Mouse (Mus musculus) c-Kit-positive CD71-positive TER-119-negative erythroid progenitor cells, embryonic 14.5 days (primary cell): Measurements from ENCODE around the gene Gpr162.
A peak's percentile ranks its signal among the peaks of the same experiment; 100 is the strongest.
"Not testable (repeated sequence)": the region's sequence is repeated elsewhere in the genome, so short reads cannot be mapped to it uniquely, and the experiment has no call there.

Experiments used
- DNase-seq: peaks from one replicate; pipeline ENCODE4 v3.0.0-alpha.2; 2013; ENCODE audit warnings: low read depth

Gene Gpr162

DNA sequence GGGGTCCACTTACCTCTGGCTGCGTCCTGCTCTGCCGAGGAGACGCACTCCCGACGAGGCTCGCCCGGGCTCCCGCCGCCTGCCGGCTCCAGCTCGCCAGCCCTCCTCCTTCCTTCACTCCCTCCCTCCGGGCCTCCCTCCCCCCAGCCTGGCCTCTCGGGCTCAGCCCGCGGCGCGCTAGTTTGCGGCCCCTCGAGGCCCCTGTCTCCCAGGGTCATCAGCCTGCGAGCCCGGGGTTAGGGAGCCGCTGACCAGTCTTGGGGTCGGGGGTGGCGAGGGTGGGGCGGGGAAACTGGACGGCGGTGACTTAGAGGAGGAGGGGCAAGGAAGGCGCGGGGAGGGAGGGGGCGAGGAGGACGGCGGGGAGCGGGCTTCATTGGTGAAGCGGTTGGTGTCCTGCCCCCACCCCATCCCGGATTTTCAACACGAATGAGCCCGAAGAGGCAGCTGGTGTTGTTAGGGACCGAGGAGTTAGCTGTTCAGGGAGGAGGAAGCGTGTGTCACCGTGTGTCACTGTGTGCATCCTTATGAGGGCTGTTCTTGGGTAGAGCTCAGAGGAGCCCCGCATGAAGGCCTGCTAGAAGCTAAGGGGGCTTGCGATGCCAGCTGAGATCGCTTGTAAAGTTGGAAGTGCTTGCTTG lies at the start of gene Gpr162:
Gene Gpr162 (minus strand): TSS at position 326 of the 641 bp plus-strand sequence.
- no peak for DNase-seq

- DNase-seq = no peak
Measured at GRCm38 (mm10) chr6:124913214-124913613, 49.4 kb upstream of the Gpr162 start.

- no peak for DNase-seq
Measured at GRCm38 (mm10) chr6:124911533-124912218, 47.9 kb upstream of the Gpr162 start, which contains the start of gene Lag3. TSS of gene Lag3 (minus strand) at chr6:124911705.

DNA sequence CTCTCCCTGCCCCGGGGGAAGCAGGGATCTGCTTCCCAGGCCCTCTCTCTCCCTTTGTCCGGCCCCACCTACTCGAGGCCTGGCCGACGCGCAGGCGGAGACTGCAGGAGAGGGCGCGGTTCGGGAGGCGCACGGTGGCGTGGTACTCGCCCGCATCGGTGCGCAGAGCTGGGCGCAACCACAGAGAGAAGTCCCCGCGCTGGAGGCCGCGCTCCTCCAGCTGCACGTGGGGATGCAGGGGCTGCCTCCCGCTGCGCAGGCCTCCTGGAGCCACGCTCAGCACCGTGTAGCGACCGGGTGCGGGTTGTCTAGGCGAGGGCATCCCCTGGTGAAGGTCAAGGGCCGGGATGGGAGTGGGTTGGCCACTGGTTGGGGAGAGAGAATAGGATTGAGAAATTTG lies 46.2 kb upstream of the Gpr162 start:
- no peak for DNase-seq

- no peak for DNase-seq
Measured at GRCm38 (mm10) chr6:124907767-124908166, 44.0 kb upstream of the Gpr162 start.

DNA sequence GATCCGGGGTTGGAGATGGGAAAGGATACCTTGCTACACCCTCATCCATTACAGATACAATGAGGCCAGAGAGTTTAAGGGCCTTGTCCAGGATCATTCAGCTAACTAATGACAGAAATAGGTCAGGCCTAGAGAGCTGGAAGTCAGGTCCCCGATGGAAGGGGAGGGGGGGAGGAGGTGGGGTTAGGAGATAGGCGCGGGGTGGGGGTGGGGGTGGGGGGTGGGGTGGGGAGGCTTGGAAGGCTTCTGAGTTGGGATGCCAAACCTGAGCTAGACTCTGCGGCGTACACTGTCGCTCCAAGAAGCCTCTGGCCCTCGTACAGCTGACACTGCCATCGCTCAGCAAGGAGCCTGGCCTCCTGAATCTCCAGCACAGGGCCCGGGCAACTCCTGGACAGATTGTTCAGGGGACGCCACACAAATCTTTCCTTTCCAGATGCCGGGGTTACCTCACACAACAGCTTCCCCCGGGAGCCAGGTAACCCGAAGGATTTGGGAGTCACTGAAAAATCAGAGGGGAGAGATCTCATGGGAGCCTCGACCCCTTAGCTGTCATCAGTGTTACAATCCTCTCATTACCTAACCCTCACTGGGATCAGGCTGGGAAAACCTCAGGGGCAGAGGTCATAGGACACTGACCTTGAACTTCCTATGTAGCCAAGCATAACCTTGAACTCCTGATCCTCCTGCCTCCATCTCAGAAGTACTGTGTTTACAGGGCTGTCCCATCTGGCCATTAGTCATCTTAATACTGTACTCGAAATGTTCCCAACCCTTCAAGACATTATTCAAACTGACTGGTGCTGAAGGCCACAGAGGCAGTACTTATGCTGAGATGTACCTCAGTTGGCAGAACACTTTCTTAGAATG lies 41.4 kb upstream of the Gpr162 start:
- no peak for DNase-seq

DNA sequence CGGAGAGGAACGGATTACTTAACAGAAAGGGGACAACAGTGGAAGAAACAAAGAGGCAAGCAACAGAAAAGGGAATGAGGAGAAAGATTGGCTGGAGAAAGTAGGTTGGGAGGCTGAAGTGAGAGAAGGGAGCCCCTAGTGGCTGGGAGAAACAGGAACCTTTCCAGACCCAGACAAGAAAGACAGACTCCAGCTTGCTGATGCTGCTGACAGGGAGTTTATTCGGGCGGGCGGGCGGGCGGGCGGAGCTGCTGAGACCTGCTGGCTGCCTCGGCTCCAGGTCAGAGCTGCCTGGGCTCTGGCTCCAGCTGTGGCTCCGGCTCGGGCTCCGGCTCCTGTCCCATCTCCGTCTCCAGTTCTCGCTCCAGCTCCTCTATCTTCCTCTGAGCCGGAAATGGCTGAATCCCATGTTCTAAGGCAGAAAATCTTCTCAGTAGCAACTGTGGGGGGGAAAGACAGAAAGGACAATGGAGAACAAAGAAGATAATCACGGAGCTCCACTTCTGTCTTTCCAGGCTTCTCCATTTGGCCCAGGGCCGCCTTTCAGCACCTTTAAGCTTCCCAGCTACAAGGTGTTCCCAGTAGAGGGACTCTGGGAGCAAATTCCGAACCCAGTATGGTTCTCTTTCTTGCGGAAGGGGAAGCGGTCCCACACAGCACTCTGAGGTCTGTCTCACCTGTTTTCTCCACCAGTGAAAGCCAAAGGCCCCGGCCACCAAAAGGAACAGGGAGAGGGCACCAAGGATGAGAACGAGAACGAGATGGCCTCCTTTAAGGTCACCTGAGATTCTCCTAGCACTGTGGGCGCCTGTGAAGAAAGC lies 40.6 kb upstream of the Gpr162 start:
- peak; percentile 70 for DNase-seq

DNA sequence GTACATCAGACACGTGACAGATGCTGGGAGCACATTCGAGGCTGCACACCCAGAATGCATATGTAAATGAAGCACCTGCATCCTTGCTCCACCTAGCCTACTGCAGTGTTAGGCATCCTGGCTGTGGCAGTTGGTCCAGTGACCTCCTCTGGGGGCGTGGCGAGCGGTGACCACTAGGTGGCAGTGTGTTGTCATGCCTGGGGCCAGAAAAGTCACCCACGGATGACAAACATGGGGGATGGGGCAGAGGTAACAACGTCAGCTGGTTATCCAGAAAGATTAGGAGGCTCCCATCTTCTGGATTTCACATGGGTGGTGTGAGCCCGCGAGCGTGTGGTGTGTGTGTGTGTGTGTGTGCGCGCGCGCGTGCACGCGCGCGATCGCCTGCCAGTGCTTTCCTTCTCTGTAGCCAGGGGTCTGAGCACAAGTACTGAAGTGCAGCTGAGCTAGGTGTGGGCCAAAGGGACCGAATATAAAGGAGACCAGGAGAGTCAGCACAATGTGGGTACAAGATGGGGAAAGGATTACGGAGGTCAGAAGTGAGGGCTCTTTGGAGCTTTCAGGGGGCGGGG lies 39.9 kb upstream of the Gpr162 start:
- DNase-seq = peak; percentile 88

DNA sequence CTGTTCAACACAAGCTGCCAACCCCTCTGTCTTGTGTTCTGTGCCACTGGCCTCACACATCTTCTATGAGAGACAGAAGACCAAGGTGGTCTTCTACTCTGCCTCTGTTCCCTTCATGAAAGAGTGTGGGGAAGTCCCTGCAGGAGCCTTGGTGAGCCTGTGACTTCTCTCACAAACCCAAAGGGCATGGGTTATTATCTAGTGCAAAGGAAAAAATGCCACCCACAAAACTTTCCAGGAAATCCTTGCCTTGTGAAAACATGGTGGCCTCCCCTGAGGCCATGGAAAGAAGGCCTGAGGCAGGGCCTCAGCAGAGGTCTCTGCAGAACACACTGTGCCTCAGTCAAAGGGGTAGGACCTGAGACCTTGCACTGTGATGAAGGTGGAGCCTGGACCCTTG lies 38.1 kb upstream of the Gpr162 start:
- no peak for DNase-seq

- DNase-seq = no peak
Measured at GRCm38 (mm10) chr6:124900801-124901480, 37.2 kb upstream of the Gpr162 start.

- no peak for DNase-seq
Measured at GRCm38 (mm10) chr6:124900056-124900800, 36.4 kb upstream of the Gpr162 start.

GRCm38 (mm10) chr6:124898359-124898758 lies 34.6 kb upstream of the Gpr162 start:
- no peak for DNase-seq

DNA sequence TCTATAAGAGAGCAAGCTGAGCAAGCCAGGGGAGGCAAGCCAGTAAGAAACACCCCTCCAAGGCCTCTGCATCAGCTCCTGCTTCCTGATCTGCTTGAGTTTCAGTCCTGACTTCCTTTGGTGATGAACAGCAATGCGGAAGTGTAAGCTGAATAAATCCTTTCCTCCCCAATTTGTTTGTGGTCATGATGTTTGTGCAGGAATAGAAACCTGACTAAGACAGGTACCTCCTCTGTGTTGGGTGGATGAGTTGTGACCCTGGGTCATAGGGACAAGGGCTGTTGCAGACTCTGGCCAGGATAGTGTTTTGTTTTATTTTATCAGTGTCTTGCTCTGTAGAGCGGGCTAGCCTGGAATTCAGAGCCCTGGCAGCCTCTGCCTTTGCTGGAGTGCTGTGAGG lies 30.3 kb upstream of the Gpr162 start:
- DNase-seq = not testable (repeated sequence)

GRCm38 (mm10) chr6:124890997-124891396 lies 27.2 kb upstream of the Gpr162 start:
- no peak for DNase-seq

DNA sequence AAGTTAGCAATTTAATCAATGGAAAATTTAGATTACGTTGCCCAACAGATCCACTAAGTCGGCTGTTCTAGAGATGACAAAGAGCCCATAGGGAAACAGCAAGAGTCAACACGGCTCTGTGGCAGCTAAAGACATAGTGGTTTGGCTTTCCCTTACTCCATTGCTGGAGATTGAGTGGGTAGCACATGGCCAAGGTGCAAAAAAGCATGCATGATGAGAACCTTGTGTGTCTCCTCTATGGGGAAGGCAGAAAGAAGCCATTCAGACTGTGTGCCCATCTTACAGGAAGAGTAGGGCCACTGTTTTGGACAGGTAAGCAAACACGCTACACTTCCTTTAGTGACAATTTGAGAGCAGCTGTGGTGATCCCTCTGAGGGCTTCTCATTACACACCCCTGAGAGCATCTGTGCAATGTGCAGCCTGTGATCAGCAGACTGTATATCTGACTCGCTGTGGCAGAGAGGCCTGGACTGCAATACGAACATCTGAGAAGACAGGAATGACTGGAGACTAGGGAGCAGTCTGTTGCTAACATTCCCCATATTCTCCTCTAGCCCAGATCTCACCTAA lies 24.9 kb upstream of the Gpr162 start:
- no peak for DNase-seq

DNA sequence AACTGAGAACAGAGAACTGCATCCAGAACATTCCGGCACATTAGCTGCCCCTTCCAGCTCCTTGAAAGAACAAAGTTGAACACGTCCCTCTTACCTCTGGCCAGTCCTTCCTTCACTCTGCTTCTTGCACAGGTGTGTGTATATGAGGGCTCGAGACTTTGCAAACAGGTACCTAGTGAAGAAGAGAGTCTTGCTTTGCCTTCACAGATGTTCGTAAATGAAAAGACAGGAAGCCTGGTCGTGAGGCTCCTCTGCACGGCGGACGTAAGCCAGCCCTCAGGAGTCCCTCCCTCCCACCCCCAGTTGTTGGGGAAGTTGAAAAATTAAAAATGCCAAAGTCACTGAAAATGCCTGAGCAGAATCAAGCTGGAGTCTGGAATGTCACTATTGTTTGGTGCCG lies 24.2 kb upstream of the Gpr162 start, which contains the start of gene Cd4:
Gene Cd4 (minus strand): TSS at position 236 of the 400 bp plus-strand sequence.
- no peak for DNase-seq

- DNase-seq = no peak
Measured at GRCm38 (mm10) chr6:124885956-124886381, 22.2 kb upstream of the Gpr162 start.

GRCm38 (mm10) chr6:124884714-124885500 lies 21.1 kb upstream of the Gpr162 start:
- no peak for DNase-seq

GRCm38 (mm10) chr6:124883351-124883750 lies 19.6 kb upstream of the Gpr162 start:
- DNase-seq = no peak
